Mouse (Mus musculus) heart, postnatal 0 days (tissue): ENCODE data around the gene Pex19.

Experiments
- CTCF ChIP-seq: IDR thresholded peaks from 2 replicates; pipeline ENCODE4 v1.5.1; 2016; ENCODE audit warnings: antibody characterized with exemption, control low read depth, low read depth
- EP300 ChIP-seq: IDR thresholded peaks from 2 replicates; pipeline ENCODE4 v1.6.1; 2016; ENCODE audit warnings: antibody characterized with exemption, low read depth

GRCm38 (mm10) chr1:172159970-172160369 lies 33.4 kb downstream of the Pex19 start:
- TF ChIP-seq CTCF: no peak
- TF ChIP-seq EP300: no peak
